Mouse (Mus musculus) forebrain, postnatal 0 days (tissue): ENCODE data around the gene Hist1h2ad. TPM values are rescaled to one million over a fixed set of nuclear protein-coding genes. Genes with fewer than 3 reads are reported as not detected.
"Not testable (repeated sequence)": the region's sequence is repeated elsewhere in the genome, so short reads cannot be mapped to it uniquely, and the experiment has no call there.

Source experiments
- ATAC-seq: fragments of 200-750 bp; cut with Nextera tagmentation; 2 replicates; pipeline ENCODE4 v1.8.0; 2017; ENCODE audit warnings: mild to moderate bottlenecking, moderate library complexity
- DNase-seq: peaks from one replicate; pipeline ENCODE4 v3.0.0-alpha.2; 2015
- H3K27ac ChIP-seq: fragments of 300-500 bp; sonication (generic); 2 replicates; pipeline ENCODE4 v1.5.1; 2014; ENCODE audit warnings: low read depth, mild to moderate bottlenecking, antibody characterized with exemption, low read length, moderate library complexity, mixed read lengths
- H3K27me3 ChIP-seq: fragments of 300-500 bp; sonication (generic); 2 replicates; pipeline ENCODE4 v1.6.1; 2014; ENCODE audit warnings: mild to moderate bottlenecking, low read length, mixed read lengths; ENCODE audit not compliant: insufficient read depth
- H3K36me3 ChIP-seq: fragments of 300-500 bp; sonication (generic); 2 replicates; pipeline ENCODE4 v1.6.1; 2014; ENCODE audit warnings: mild to moderate bottlenecking, moderate library complexity; ENCODE audit not compliant: insufficient read depth
- H3K4me1 ChIP-seq: fragments of 300-500 bp; sonication (generic); 2 replicates; pipeline ENCODE4 v1.6.1; 2014; ENCODE audit warnings: antibody characterized with exemption; ENCODE audit not compliant: insufficient read depth
- H3K4me2 ChIP-seq: fragments of 300-500 bp; sonication (generic); 2 replicates; pipeline ENCODE4 v1.6.1; 2014; ENCODE audit warnings: low read depth, mild to moderate bottlenecking, moderate library complexity
- H3K4me3 ChIP-seq: fragments of 300-500 bp; sonication (generic); 2 replicates; pipeline ENCODE4 v1.5.1; 2014; ENCODE audit warnings: low read depth, low read length, mixed read lengths
- H3K9ac ChIP-seq: fragments of 300-500 bp; sonication (generic); 2 replicates; pipeline ENCODE4 v1.6.1; 2014; ENCODE audit warnings: mild to moderate bottlenecking
- H3K9me3 ChIP-seq: fragments of 300-500 bp; sonication (generic); 2 replicates; pipeline ENCODE4 v1.6.1; 2016; ENCODE audit warnings: low read length
- CTCF ChIP-seq: sonication (generic); IDR thresholded peaks from 2 replicates; pipeline ENCODE4 v1.5.1; 2016; ENCODE audit warnings: antibody characterized with exemption, control low read depth, low read depth
- WGBS: fragments of 180-500 bp; shearing (Covaris S2); extraction: QIAGEN DNeasy Blood & Tissue Kit; methylation state at CpG from one replicate; pipeline ENCODE4 v1.1.7; 2014; 5-methylcytosine and 5-hydroxymethylcytosine counted together
- polyA plus RNA-seq: library from polyadenylated mRNA; unstranded; fragments of >200 nt; fragmentation: Nextera tagmentation; extraction: Ambion mirVana; gene quantifications from 2 replicates; pipeline ENCODE4 v1.2.1, GENCODE M21; 2015
- total RNA-seq: library from RNA; depleted of rRNA; stranded (reverse); fragments of >200 nt; gene quantifications from 2 replicates; pipeline ENCODE4 v1.2.3, GENCODE M21; 2014

Gene Hist1h2ad
- total and polyA plus RNA-seq, 2 experiments from 2014 or later = 204 TPM; not detected in 1

DNA sequence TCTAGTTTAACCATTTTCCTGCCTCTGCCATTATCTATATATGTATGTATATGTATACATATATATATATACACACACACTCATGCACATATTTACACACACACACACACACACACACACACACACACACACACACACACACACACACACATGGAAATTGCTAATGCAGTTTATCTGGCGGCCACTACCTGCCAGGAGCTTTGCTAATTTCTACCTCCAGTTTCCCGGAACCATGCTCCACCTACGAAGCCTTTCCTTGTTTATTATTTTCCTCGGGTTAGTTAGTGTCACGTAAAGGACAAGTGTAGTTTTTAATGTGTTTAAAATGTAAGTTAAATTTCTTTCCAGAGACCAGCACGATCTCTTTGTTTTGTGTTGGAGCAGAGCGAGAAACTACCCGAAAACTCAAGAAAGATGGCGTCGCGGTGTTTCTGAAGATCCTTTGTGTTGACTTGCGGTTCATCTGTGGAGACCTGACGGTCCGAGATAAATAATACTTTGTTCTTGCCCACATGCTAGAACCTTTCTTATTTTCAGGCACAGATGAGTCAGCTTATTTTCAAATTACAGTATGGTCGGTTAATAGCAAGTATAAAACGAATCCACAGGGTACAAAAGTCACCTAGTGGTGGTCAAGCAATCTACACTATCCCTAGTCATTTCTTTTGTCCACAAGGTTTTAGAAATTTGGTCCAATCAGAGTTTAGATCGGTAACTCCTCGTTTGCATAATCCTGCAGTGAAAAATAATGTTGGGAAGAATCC is 11.3 kb upstream of the Hist1h2ad start:
- Histone ChIP-seq H3K4me1 (no peaks in the 10 kb centered on the region), H3K4me2 (peak overlapping the region; percentile 66), H3K9ac (peak overlapping the region; percentile 74), H3K9me3 (no peaks in the 10 kb centered on the region), H3K36me3 (no peaks in the 10 kb centered on the region), H3K27ac (peak overlapping the region; percentile 94), H3K4me3 (peak overlapping the region; percentile 37), H3K27me3 (no peaks in the 10 kb centered on the region)
- peak; percentile 89 for DNase-seq
- TF ChIP-seq CTCF = peak; percentile 67
- WGBS = 2% methylated on average over 18 of the region's 18 CpGs
- peak; percentile 38 for ATAC-seq

DNA sequence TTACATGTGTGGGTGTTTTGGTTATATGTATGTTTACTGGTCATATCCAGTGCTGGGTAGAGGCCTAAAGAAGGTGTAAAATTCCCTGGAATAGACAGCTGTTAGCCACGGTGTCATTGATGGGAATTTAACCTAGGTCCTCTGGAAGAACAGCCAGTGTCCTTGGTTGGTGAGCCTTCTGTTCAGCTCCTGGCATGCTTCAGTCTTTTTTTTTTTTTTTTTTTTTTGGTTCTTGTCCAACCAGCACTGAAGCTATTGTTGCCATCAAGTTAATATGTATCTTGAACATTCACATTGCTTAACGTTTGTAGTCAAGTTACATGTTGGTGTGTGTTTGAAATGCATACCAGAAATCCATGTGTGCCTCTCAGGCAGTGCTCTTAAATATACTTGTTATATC is 9.7 kb upstream of the Hist1h2ad start:
- Histone ChIP-seq H3K27me3 (no peaks in the 10 kb centered on the region), H3K27ac (no peak overlapping the region), H3K36me3 (no peaks in the 10 kb centered on the region), H3K9me3 (no peaks in the 10 kb centered on the region), H3K4me1 (no peaks in the 10 kb centered on the region), H3K4me3 (no peak overlapping the region), H3K4me2 (no peak overlapping the region), H3K9ac (no peak overlapping the region)
- no peak for TF ChIP-seq CTCF
- no peak for ATAC-seq
- no peak for DNase-seq
- WGBS = 88% methylated on average over 2 of the region's 2 CpGs

DNA sequence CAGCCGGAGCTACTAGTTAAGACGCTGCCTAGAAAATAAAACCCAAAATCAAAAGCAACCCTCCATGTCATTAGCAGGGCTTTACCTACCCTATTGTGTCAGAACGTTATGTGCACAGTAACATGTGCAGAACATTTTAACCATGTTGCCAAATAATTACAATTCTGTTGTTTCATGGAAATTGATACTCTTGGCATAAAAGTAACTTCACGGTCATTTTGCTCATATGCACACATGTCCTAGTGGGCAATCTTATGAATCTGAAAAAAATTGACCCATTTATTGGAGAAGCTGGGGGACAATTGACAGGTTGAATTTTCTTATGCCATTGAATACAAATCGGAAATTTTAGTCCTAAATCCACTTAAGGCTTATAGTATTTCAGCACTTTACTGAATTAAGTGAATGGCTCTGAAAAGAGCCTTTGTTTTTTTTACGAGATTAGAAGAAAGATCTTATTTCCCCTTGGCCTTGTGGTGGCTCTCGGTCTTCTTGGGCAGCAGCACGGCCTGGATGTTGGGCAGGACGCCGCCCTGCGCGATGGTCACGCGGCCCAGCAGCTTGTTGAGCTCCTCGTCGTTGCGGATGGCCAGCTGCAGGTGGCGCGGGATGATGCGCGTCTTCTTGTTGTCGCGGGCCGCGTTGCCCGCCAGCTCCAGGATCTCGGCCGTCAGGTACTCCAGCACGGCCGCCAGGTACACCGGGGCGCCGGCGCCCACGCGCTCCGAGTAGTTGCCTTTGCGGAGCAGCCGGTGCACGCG is 3.7 kb upstream of the Hist1h2ad start:
- H3K36me3 ChIP-seq, H3K9me3 ChIP-seq, H3K27me3 ChIP-seq: not testable (repeated sequence)
- Histone ChIP-seq H3K27ac (peak overlapping the region; percentile 93), H3K4me1 (peaks cover 20% of the 10 kb centered on the region), H3K4me2 (peak overlapping the region; percentile 67), H3K4me3 (peak overlapping the region; percentile 36), H3K9ac (peak overlapping the region; percentile 60)
- ATAC-seq (peak; percentile 17), DNase-seq (peak; percentile 56)
- under 1% methylated on average over 19 of the region's 41 CpGs for WGBS

DNA sequence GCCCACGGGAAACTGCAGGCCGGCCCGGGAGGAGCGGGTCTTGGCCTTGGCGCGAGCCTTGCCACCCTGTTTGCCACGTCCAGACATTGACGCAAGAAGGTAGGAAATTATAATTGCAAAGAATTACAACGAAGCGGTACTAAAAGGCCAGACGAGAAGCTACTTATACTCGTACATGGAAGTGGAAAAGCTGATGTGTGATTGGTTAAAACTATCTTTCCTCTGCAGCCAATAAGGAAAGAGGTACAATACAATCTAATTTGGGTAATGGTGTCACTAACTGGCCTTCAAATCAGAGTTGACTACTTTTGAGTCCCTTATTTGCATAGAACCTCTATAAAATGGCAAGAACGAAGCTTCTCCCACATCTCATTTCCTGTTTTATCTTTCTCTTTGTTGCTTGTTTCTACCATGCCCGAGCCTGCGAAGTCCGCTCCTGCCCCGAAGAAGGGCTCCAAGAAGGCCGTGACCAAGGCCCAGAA is 3.1 kb upstream of the Hist1h2ad start, which contains the start of the genes Hist1h2ae and Hist1h2bg:
Gene Hist1h2ae, minus strand, starts transcription at position 199 of the 482 bp plus-strand sequence.
Gene Hist1h2bg, plus strand, starts transcription at position 375 of the 482 bp plus-strand sequence.
- peak; percentile 93 for DNase-seq
- peak within 1 kb of the TSS; percentile 93 for H3K27ac ChIP-seq
- H3K4me2 ChIP-seq = peak within 1 kb of the TSS; percentile 67
- H3K9me3 ChIP-seq = no peaks in the 10 kb centered on the region
- peak within 1 kb of the TSS; percentile 36 for H3K4me3 ChIP-seq
- ATAC-seq = peak; percentile 90
- H3K27me3 ChIP-seq = no peaks in the 10 kb centered on the region
- WGBS = under 1% methylated on average over 18 of the region's 18 CpGs
- no peaks in the 10 kb centered on the region for H3K36me3 ChIP-seq
- peak within 1 kb of the TSS; percentile 60 for H3K9ac ChIP-seq
- no peak for TF ChIP-seq CTCF
- peaks cover 20% of the 10 kb centered on the region for H3K4me1 ChIP-seq

DNA sequence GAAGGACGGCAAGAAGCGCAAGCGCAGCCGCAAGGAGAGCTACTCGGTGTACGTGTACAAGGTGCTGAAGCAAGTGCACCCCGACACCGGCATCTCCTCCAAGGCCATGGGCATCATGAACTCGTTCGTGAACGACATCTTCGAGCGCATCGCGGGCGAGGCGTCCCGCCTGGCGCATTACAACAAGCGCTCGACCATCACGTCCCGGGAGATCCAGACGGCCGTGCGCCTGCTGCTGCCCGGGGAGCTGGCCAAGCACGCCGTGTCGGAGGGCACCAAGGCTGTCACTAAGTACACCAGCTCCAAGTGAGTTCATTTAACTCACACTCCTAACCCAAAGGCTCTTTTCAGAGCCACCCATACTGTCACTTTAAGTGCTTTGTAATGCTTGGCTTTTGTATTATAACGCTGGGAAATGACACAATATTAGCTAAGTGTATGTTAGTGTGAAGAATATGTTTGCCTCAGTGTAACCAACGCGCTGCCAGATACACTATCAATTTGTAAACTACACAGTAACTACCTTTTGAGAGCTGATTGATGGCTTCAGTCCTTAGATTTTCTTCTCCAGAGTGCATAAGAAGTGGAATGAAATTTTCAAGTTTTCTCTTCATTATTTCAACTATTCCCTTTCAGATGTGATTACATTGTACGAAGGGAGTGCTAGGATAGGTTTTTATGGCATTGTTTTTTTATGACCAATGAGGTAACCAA is 2.5 kb upstream of the Hist1h2ad start:
- H3K27me3 ChIP-seq, H3K36me3 ChIP-seq, H3K9me3 ChIP-seq, ATAC-seq: not testable (repeated sequence)
- peak overlapping the region; percentile 53 for H3K9ac ChIP-seq
- H3K27ac ChIP-seq = peak overlapping the region; percentile 93
- peak overlapping the region; percentile 67 for H3K4me2 ChIP-seq
- H3K4me3 ChIP-seq = peak overlapping the region; percentile 36
- peaks cover 25% of the 10 kb centered on the region for H3K4me1 ChIP-seq
- peak; percentile 51 for DNase-seq
- WGBS = 1% methylated on average over 13 of the region's 34 CpGs

DNA sequence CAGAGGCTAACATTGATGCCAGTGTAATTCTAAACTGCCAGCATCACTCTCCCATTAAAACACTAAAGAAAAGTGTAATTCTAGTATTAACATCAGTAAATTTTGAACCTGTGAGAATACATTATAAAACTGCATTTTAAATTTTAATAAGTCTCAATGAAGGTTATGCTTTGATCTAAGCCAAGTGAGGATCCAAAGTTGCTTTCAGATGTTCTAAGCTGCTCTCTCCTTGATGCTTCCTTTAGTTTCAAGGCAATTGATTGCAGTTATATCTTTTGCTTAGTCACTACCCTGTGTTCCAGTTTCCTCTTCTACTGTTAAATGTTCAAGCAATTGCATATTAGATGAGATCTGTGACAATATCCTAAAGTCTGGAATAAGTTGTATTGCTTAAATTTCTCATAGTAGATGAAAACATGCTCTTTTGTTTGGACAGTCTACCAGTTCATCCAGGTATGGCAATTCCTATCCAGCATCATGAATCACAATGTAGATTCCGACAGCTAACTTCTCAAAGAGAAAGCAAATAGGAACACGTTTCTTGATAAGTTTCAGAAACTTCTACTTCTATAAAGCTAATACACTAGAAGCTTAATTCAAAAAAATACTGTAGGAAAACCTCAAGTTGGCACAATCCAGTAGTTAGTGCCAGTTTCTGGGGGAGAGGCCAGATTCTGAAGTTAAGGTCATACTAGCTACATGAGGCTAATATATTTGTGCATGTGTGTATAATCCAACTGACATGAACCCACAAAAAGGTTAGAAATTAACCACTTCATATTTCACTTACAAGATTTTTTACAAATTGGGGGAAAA is 1.8 kb upstream of the Hist1h2ad start:
- no peak for TF ChIP-seq CTCF
- WGBS = 29% methylated on average over 2 of the region's 2 CpGs
- H3K4me2 ChIP-seq = peak overlapping the region; percentile 67
- H3K27me3 ChIP-seq = no peaks in the 10 kb centered on the region
- no peaks in the 10 kb centered on the region for H3K36me3 ChIP-seq
- H3K4me1 ChIP-seq = peaks cover 27% of the 10 kb centered on the region
- H3K4me3 ChIP-seq = peak overlapping the region; percentile 36
- H3K9me3 ChIP-seq = no peaks in the 10 kb centered on the region
- peak overlapping the region; percentile 75 for H3K27ac ChIP-seq
- DNase-seq (no peak), ATAC-seq (no peak)
- peak overlapping the region; percentile 53 for H3K9ac ChIP-seq

DNA sequence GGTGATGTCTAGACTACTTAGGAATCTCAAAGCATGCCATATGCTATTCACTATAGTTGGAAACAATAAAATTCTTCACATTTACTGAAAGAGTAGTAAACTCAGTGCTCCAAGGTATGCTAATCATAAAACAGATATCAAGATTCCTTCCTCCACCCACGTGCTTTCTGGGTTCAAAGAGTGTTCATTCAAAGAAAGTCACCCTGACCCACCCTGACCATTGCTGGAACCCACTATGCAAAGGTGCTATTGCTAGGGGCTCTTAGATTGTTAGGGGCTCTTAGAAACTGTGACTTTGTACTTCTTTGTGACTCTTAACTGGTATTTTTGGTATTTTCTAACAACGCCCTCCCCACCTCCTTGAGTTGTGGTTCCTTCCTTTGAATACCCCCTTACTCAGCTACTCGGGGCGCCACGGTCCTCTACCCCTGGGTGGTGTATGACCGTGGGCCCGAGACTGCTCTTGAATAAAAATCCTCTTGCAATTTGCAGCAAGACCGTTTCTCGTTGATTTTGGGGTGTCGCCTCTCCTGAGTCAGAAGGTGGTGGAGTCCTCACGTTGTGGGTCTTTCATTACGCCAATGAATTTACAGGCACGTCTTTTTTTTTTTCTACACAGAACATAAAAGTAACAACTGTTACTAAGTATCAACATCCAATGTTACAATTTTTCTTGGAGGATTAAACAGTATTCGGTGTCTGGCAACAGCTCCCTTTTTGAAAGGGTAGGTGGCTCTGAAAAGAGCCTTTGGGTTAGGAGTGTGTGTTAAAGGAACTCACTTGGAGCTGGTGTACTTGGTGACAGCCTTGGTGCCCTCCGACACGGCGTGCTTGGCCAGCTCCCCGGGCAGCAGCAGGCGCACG is 915 bp upstream of the Hist1h2ad start:
- Histone ChIP-seq H3K4me3 (peak overlapping the region; percentile 36), H3K27ac (peak overlapping the region; percentile 66), H3K9ac (peak overlapping the region; percentile 48), H3K4me2 (peak overlapping the region; percentile 67), H3K4me1 (peaks cover 27% of the 10 kb centered on the region)
- DNase-seq, H3K36me3 ChIP-seq, ATAC-seq, H3K27me3 ChIP-seq, H3K9me3 ChIP-seq: not testable (repeated sequence)
- WGBS = 11% methylated on average over 18 of the region's 20 CpGs

DNA sequence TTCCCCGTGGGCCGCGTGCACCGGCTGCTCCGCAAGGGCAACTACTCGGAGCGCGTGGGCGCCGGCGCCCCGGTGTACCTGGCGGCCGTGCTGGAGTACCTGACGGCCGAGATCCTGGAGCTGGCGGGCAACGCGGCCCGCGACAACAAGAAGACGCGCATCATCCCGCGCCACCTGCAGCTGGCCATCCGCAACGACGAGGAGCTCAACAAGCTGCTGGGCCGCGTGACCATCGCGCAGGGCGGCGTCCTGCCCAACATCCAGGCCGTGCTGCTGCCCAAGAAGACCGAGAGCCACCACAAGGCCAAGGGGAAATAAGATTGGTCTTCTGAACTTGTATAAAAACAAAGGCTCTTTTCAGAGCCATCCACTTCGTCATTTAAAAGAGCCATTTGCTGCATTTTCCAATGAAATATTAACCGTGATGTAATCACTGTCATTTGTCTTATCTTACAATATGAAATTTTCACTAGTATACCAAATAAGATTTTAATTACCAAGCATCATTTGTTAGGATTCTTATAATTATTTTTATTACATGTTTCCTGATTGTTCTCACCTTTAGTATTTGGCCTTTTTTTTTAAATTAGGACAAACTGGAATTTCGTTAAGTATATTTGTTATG is 477 bp downstream of the Hist1h2ad start:
- ATAC-seq = peak; percentile 3
- not testable (repeated sequence) for DNase-seq, H3K9me3 ChIP-seq, H3K27me3 ChIP-seq, H3K36me3 ChIP-seq, H3K9ac ChIP-seq
- peak overlapping the region; percentile 78 for H3K27ac ChIP-seq
- H3K4me2 ChIP-seq = peak overlapping the region; percentile 67
- H3K4me3 ChIP-seq = peak overlapping the region; percentile 38
- WGBS = under 1% methylated on average over 5 of the region's 39 CpGs
- H3K4me1 ChIP-seq = peaks cover 27% of the 10 kb centered on the region
